Mouse (Mus musculus) layer of hippocampus, adult 11-12 months (tissue): ENCODE measurements at regions not wholly inside any gene's neighbourhood (a gene's known extent, or its start where the extent isn't known, plus 50 kb on each side); places are given as distances from the start of the nearest gene placed in this dataset.

Experiments used
- DNase-seq: peaks from one replicate; pipeline ENCODE4 v3.0.0; 2022; ENCODE audit warnings: low spot score

- no peak for DNase-seq
These were observed 95.3 kb upstream of the Tbx3 start for GRCm38 (mm10) chr5:119575124-119575523.

GRCm38 (mm10) chr5:119579288-119579687, 91.2 kb upstream of the Tbx3 start:
- no peak for DNase-seq

- no peak for DNase-seq
These were observed 90.7 kb upstream of the Tbx3 start for GRCm38 (mm10) chr5:119579806-119580205.

DNA sequence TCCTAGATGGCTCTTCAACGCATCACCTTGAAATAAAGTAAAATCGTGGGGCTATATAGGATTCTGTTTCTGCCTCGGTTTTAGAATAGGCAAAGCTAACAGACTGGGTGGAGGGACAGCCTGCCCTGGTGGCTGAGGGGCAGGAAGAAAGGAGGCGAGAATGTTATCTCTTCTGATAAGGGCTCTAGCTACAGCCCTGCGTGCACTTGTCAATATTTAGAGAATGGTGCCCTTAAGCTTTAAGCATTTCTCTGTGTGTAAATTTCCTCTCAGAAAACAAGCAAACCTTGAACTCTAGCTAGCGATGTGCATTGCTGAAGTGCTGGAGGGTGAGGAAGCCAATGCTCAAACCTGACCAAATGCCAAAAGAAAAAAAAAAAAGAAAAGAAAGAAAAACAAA, 90.1 kb upstream of the Tbx3 start:
- no peak for DNase-seq

- no peak for DNase-seq
These were observed 89.7 kb upstream of the Tbx3 start for GRCm38 (mm10) chr5:119580798-119581197.

- no peak for DNase-seq
These were observed 86.1 kb upstream of the Tbx3 start for GRCm38 (mm10) chr5:119584389-119584788.

DNA sequence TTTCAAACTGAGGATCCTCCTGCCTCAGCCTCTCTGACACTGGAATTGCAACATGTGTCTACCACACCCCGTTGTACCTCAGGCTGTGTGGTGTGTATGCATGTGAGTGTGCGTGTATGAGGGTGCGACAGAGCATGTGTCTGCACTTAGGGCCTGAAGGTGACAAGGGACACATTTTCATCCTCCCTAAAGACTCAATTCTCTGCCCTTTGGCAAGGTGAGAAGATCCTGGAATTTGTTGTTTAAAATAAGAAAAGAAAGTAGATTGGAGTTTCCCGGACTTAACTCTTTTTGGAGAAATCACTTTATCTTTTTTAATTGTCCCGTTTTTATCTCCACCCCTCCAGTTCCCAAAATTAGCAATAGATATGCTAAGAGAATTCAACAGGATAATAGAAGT, 85.6 kb upstream of the Tbx3 start:
- no peak for DNase-seq

- no peak for DNase-seq
These were observed 83.9 kb upstream of the Tbx3 start for GRCm38 (mm10) chr5:119586391-119587058.

GRCm38 (mm10) chr5:119587239-119587811, 83.1 kb upstream of the Tbx3 start:
- DNase-seq = no peak

GRCm38 (mm10) chr5:119588340-119589272, 81.9 kb upstream of the Tbx3 start:
- no peak for DNase-seq

DNA sequence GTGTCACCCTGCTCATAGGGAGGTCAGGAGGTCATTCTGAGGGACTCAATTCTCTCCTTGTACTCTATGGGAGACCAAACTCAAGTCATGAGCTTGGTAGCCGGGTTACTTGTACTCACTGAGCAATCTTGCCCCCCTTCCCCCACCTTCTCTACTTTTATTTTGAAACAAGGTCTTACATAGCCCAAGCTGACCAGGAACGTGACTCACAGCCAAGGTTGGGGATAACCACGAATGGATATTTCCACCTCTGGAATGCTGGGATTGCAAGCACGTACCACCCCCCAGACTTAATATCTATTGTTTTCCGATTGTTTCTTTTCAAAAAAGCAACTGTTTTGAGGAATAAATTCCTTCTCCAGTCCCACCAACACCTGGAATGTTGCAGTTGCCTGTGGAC, 79.2 kb upstream of the Tbx3 start:
- DNase-seq = no peak

DNA sequence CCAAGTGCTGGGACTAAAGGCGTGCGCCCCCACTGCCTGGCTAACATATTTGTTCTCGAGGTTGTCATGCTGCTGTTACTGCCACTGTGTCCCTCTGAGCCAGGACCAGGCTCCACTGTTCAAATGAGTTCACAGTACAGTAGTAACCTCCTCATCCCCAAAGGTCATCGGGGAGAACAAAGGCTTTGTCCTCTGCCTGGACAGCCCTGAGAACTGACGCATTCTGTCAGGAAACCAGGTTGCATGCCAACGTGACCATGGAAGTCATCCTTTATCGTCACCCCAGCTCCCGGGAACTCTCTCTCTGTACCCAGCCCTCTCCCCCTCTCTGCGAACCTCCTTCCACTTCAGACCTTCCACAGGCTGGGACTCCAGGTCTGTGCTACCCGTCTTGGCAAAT, 77.6 kb upstream of the Tbx3 start:
- no peak for DNase-seq

DNA sequence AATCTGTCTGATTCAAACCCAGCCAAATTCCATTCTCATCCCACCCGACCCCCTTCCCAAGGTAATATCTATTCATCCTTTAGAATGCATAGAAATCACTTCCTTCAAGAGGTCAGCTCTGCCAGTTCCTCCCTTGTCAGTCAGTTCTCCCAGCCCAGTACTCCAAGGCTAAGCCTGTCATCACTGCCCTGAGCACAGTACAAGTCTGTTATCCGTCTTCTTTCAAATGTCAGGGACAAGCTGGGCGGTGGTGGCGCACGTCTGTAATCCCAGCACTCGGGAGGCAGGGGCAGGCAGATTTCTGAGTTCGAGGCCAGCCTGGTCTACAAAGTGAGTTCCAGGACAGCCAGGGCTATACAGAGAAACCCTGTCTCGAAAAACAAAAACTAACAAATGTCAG, 75.9 kb upstream of the Tbx3 start:
- no peak for DNase-seq

DNA sequence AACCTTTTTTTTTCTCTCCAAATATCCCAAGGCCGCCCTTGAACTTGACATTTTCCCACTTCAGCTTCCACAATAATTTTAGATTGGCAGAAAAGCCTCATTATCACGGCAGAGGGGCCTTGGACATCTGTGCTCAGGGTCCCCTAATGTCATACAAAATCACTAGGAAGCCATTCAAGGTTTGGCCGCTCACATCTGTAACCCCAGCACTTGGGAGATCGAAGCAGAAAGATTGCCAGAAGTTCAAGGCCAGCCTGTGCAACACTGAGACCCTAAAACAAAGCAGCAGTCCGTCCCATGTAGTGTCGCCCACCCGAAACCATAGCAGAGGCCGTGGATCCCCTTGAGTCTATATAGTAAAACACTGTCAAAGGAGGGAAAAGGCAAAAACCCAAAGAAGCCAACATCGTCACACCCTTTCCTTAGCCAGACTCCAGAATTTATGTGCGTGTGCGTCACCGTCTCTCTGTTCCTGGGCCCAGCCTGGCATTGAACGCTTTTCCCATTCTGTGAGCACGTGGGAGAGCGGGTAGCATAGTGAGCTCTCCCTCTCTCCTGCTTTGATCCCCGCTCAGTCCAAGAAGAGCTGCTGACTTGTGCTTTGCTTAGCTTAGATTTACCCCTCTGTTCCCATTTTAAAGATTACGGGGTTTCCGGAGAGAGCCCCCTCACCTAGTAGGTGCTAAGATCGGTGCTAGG, 74.0 kb upstream of the Tbx3 start:
- no peak for DNase-seq

- DNase-seq = no peak
These were observed 73.5 kb upstream of the Tbx3 start for GRCm38 (mm10) chr5:119596994-119597391.

- DNase-seq = no peak
These were observed 72.9 kb upstream of the Tbx3 start for GRCm38 (mm10) chr5:119597530-119597929.

DNA sequence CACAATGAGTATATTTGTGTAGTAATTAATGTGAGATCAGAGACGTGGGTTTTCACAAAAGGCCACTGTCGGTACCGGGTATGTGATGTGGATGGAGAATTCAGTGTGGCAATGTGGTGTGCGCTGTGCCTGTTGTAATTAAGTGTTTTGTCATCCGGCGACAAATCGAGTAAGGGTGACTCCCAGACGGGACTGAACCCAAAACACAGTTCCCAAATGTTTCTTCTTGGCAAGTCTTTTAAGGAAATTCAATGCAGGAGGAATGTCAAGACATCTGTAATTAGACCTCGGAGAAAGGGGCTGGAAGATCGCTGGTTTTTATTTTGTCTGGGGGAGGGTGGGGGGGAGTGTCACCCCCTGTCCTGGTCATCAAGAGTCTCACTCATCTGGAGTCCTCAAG, 72.3 kb upstream of the Tbx3 start:
- DNase-seq = no peak

DNA sequence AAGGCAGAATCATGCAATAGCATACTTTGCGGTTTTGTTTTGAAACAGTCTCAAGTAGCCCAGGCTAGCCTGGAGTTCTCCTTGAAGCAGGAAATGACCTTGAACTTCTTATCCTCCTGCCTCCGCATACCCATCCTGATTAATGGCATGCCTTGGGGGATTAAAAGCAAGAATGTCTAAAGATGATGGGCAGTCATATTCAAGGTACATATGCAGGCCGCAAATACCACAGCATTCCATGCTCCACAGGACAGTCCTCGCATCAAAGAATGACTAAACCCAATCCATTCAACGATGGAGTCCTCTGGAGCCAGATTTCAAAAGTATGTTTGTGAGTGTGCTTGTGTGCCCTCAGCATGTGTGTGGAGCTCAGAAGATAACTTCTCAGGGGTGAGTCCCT, 69.1 kb upstream of the Tbx3 start:
- DNase-seq = no peak

- DNase-seq = no peak
These were observed 68.5 kb upstream of the Tbx3 start for GRCm38 (mm10) chr5:119602001-119602400.

- DNase-seq = no peak
These were observed 65.0 kb upstream of the Tbx3 start for GRCm38 (mm10) chr5:119605444-119605843.

- no peak for DNase-seq
These were observed 57.1 kb upstream of the Tbx3 start for GRCm38 (mm10) chr5:119613413-119613812.

DNA sequence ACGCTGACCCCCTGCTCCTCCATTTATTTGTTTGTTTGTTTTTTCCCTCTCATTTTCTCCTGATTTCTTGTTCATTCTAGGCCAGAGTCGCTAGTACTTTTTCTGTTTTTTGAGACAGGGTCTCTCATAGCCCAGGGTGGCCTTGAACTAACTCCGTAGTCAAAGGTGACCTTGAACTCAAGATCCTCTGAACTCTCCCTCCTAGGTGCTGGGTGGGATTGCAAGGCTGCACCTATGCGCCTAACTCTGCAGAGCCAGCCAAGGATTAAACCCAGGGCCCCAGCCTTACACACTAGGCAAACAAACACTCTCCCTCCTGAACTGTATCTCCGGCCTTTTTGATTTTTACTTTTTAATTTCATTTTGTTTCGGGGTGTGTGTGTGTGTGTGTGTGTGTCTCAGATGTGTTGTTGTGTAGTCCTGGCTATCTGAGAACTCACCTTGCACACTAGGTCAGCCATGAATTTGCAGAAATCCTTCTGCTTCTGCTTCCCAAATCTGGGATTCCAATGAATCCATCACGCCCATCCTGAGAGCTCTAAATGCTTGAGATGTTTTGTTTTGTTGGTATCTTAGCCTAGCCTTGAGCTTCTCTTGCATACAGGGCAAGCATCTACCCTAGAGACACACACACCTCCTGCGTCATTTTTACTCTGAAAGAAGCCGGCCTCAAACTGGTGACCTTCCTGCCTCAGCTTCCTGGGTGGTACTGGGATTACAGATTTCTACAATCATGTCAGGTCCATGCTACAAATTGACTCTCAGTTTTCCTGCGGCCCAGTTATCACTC, 56.3 kb upstream of the Tbx3 start:
- no peak for DNase-seq
